Mouse (Mus musculus): Measurements from ENCODE around the gene Hdac11. TPM values are rescaled to one million over a fixed set of nuclear protein-coding genes. Genes with fewer than 3 reads are reported as not detected.

Hdac11 gene
- total RNA-seq, 2 experiments from 2014 or later, result 130 to 142 TPM

GRCm38 (mm10) chr6:91220062-91220461 lies 63.6 kb downstream of the Hdac11 start:
- DNase-seq (ENCODE audit: low spot score in 2 of 2), result no peak
- intact Hi-C loops (cut with DNase I), result no loop called here

- no peak for DNase-seq (ENCODE audit: low spot score in 2 of 2)
- intact Hi-C loops (cut with DNase I), result no loop called here
Measured at GRCm38 (mm10) chr6:91221094-91221493, 64.6 kb downstream of the Hdac11 start.

GRCm38 (mm10) chr6:91222694-91223346 lies 66.4 kb downstream of the Hdac11 start:
- intact Hi-C loops (cut with DNase I), result no loop called here
- DNase-seq (ENCODE audit: low spot score in 2 of 2), result no peak

Other genes with a start within 250 kb of the Hdac11 start
- 100 to 1,000 TPM; 246 to 274 TPM for gene Iqsec1, start 168.0 kb upstream of the Hdac11 start, total RNA-seq (2021)
- gene Nup210, start 39.8 kb upstream of the Hdac11 start, total RNA-seq (2021), result 10 to 100 TPM; 30.0 to 35.0 TPM
- gene Fbln2, start 55.8 kb downstream of the Hdac11 start, total RNA-seq (2021), result 1 to 10 TPM; 9.6 to 9.9 TPM